Mouse (Mus musculus): ENCODE measurements at regions not wholly inside any gene's neighbourhood (a gene's known extent, or its start where the extent isn't known, plus 50 kb on each side); places are given as distances from the start of the nearest gene placed in this dataset.

DNA sequence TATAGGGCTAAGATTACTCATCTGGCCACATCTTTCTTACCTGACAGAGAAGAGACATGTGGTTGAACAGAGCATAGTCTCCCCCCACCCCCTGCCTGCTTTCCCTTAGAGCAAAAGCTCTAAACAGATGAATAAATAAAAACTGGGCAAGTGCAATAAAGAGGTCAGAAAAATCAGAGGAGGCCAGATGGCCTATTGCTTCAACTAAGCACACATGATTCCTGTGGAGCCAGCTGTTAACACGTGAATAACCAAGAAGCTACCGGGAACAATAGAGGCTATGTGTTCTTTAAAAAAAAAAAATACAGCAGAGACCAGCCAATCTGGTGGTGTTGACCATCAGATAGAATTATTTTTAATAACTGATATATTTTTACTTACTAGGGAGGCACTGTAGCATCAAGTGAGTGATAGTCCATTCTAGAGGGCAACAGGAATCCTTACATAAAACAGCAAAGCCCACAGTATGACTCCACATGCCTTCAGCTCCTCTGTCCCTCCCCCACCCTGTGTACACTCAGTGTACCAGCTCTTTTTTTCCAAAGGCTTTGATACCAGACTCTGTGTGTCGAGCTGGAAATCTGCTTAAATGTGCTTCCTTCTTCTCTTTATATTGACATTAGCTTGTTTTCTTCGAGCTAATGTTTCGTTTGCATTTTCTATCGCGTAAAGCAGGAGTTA, 272.6 kb downstream of the Plk2 start:
- CTCF ChIA-PET, result no interaction called here

DNA sequence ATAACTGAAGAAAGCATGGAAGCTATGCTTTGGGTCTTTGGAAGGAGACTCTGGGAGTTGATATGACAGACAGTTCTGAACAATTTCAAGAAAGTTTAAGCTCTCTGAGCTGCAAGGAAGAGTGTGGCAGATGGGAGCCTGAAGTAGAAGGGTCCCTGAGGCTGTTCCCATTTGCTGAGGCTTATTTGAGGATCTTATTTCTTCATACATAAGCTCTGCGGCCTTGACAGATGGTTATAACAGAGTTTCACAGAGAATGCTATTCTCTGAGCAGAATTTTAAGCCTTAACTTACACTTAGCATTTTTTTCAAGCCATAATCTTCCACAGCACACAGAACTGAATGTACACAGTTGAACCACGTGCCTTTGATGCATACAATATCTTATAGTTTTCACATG, 278.7 kb downstream of the Plk2 start:
- CTCF ChIA-PET, result no interaction called here

DNA sequence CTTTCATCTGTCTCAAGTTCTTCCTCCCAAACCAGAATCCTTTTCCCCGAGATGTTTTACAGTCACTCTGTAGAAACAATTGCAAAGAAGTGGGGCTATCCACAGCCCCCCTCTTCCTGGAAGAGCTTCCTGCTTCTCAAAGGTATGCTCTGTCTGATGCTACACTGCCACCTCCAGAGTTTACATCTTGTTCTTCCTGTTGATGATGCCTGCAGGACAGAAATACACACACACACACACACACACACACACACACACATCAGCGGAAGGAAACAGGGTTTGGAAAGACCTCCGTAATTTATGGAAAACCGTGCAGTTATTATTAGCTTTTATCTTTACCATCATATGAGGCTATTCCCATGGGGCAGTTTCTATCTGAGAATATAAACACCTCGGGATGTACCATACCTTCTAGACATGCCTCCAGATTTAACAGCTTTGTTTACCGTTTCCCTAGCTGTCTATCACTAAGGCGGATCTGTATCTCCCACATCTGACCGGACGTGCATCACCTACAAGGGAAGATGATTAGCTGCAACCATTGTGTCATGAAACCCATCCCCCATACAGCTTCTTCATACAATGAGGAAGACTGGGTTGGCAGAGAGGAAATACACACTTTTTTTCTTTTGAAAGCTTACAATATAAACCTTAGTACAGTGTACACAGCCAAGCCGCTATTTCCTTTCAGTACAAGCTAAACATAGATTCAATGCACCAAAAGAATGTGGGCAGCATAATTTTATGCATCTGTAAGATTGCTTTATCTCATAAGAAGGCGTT, 288.6 kb downstream of the Plk2 start:
- CTCF ChIA-PET, result no interaction called here

- CTCF ChIA-PET, result no interaction called here
Measured at GRCm38 (mm10) chr13:110688796-110689195, 293.9 kb downstream of the Plk2 start.

DNA sequence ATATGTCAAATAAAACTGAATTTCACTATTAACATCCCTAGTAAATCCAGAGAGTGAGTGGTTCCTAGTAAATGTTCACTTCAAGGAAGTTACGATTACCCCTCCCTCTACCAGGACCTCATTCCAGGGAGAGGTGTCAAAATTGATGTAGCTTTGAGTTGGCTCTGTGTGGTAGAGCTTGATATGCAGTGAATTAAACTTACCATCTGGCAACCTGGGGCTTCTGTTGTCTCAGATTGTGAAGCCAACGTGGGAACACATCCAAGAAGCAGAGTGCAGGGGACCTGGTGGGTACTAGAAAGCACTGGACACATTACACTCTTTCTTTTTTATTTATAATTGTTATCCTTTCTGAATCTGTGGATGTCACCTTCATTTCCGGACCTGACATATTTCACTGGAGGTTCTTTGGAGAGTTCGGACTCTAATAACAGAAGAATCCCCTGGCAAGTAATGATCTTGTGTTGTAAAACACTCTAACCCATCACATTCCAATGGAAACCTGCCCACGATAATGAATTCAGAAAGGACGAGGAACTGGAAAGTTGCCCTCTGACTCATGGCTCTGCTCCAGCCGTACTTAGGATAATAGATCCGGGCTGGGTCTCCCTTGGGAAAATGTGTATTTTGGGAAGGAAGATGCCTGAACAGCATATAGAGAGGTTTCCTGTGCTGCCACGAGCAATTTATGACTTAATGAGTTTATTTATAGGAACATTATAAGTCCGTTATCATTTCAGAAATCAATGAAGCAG, 295.8 kb downstream of the Plk2 start:
- CTCF ChIA-PET, result no interaction called here

GRCm38 (mm10) chr13:110692696-110693095, 297.9 kb downstream of the Plk2 start:
- CTCF ChIA-PET, result no interaction called here

DNA sequence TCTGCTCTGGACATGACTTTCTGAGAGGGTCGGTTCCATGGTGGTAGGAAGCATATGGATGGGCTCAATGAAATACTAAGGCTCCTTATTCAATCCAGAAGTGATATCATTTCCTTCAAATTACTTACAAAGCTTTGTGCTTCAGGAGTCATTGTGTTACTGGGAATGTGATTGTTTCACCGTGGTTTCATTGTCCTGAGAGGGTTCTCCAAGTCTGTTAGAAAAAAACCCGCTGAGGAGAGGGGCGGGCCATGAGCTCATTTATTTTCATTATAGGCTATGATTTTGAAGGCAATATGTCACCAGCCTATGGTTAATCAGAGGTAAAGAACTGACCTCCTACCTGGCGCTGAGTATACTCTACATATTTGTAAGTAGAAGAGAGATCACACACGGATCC, 300.0 kb downstream of the Plk2 start:
- CTCF ChIA-PET, result no interaction called here

DNA sequence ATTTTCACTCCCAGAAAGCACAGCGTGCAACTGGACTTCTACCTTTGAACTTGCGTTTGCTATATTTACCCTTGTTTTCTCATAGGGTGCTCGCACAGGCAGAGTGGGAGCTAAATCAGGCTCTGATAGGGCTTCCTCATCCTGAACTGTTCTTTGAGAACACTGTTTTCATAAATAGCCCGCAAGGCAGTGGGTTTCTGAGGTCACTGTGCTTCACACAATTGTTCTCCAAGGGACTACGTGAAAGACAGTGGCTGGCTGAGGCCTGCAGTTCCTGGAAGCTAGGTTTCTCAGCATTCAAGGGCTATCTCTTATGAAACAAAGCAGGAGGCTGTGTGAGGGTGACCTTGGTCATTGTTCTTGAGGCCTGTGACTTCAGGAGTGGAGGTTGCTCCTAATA, 301.7 kb downstream of the Plk2 start:
- CTCF ChIA-PET, result no interaction called here

DNA sequence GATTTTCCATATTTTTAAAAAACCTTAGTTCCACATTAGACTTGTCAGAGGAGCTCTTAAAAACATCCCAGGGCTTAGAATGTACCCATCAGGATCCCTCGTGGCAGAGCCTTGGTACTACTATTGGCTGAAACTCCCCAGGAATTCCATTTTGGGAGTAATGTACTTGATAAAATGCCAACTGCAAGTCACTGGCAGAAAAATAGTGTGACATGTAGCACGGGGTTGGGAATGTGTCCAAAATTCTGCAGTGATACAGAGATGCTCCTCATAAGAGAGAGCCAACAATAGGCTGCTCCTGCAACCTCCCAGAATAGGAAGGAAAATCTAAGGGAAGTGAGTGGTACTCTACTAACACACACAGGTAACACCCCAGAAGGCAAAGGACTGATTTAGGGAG, 309.4 kb downstream of the Plk2 start:
- CTCF ChIA-PET, result no interaction called here

DNA sequence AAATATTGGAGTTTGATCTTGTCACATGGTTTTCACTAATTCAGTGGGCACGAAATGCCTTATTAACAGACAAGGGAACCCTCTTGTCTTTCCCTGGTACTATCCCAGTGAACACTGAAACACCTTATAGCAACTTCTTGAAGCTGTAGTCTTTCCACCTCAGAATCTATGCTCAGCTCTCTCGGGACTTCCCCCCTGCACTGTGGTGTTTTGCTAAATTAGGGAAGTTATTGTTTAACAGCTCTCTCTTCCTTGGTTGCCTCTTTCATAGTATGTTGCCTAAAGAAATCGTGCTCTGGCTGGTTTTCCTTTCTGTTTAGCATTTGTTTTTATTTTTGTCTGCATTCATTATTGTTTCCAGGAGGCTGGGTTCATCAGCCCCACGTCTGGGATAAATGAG, 316.0 kb downstream of the Plk2 start:
- CTCF ChIA-PET, result no interaction called here

DNA sequence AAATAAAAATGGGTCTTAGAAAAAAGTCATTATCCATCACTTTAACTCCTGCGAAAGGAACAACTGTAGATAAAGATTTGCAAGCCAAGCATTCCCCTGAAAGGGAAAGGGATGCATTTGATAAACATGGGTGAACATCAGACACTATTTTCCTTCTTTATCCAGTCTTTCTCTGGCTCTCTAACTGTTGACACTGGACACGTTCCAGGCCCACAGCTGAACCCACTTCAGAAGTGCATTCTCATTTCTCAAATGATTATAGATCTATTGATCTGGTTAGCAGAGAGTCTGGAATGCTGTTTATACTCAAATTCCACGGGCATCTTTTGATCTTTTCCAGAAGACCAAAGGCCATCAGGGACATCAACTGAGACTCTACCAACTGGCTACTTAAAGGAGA, 317.7 kb downstream of the Plk2 start:
- CTCF ChIA-PET, result no interaction called here

GRCm38 (mm10) chr13:110722170-110722569, 327.3 kb downstream of the Plk2 start:
- CTCF ChIA-PET, result no interaction called here

- CTCF ChIA-PET, result no interaction called here
Measured at GRCm38 (mm10) chr13:110722752-110723151, 327.9 kb downstream of the Plk2 start.

- CTCF ChIA-PET, result no interaction called here
Measured at GRCm38 (mm10) chr13:110724836-110725235, 330.0 kb downstream of the Plk2 start.

DNA sequence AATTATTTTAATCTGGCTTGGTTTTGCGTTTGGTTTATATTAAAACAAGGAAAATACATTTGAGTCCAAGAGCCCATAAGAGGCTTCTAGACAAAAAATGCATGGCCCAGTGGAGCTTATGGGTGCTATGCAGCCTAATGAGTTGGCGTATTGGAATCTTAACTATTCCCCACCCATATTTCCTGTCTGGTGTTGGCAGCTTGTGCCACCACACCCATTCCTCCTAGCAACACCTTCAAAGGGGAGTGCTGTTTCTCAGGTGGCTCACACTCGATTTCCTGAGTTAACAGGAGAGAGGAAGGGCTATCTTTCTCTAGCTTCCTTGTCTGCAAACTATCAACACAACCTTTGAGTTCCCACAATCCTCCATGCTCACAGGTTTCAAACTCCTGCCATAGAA, 331.0 kb downstream of the Plk2 start:
- CTCF ChIA-PET, result no interaction called here

DNA sequence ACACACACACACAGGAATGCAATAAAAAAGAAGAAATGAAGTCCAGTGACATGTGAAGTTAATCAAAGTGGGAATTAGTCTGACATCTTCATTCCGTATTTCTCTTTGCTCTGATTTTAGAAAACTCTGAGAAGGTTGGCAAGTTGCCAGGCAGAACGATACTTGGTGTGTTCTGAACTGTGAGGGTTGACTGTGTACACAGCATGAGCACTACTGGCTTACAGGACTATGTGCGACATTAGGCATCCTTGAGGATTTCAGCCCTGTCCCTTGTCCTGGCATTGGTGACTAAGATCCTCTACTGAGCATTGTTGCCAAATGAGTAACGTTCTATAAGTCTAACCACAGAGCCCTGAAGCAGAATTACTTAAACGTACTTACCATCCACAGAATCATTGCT, 340.7 kb downstream of the Plk2 start:
- CTCF ChIA-PET, result no interaction called here

GRCm38 (mm10) chr13:110741576-110742206, 346.8 kb downstream of the Plk2 start:
- CTCF ChIA-PET, result interaction anchor here (0.6 kb wide), 1 partner anchor 359 kb away, joined by 3 read pairs; no protein-coding TSS in a partner anchor

DNA sequence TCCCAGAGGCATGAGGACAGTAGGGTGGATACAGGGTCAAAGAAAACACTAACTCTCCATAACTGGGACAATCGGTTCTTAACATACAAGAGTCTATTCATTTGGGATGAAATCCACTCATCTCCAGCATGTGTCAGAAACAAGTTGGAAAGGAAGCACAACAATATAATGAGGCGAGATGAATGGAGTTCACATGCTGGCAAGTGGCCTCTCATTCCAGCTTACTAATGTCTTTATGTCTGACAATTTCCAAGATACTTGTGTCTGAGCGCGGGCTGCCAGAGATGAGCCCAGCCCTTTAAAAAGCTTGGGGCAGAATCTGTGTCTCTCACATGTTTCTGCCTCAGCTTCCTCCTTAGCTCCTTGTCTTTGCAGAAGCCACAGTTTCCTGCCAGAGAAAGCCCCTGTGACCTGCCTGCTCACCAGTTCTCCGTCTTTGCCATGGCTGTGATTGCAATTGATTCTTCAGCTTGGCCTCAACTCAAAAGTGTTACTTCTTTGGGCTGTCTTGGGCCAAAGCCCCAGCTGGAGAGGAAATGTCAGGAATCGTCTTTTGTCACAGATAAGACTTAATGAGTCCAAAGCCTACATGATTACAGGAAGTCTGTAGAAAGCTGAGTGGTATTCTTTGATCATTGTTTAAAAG, 352.5 kb downstream of the Plk2 start:
- CTCF ChIA-PET, result no interaction called here

- CTCF ChIA-PET, result no interaction called here
Measured at GRCm38 (mm10) chr13:110752746-110753145, 357.9 kb downstream of the Plk2 start.

DNA sequence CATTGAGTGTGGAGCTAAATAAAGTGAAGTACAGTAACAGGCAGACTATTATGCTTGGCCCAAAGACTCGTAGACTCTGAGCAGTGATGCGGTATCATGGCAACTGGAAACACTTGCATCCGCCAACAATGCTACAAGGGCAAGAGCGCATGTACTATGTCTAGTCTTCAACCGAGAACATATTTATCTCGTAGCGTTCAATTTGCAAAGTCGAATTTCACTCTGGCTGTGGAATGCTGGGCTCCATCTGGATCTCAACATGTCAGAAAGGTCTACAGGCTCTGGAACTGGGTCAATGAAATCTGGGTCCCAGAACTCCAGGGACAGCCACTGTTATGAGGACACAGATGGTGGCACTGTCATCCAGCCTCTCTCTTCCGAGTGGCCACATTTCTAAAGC, 359.7 kb downstream of the Plk2 start:
- CTCF ChIA-PET, result interaction anchor here (1.1 kb wide), 1 partner anchor 22 kb away, joined by 11 read pairs; no protein-coding TSS in a partner anchor

GRCm38 (mm10) chr13:110756877-110757276, 362.0 kb downstream of the Plk2 start:
- CTCF ChIA-PET, result no interaction called here

DNA sequence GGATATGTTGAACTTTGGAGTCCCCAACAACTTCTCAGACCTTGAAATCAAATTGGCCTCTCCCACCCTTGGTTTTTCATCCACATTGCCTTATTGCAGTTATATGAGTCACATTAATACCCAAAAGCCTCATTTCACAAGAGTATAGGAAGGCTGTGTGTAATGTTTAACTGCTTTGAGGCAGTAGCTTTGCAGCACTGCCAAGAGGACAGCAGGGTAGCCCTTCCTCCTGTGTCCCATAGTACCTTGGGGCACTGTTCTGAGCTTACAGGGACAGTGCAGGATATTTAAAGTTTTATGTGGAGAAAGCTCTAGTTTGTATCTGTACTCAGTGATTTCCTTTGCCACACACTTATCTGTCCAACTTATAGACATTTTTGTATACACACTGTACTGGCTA, 374.4 kb downstream of the Plk2 start:
- CTCF ChIA-PET, result no interaction called here
